Mouse (Mus musculus) spleen, adult 2 months (tissue): Measurements from ENCODE around the gene Ripk4. TPM values are rescaled to one million over a fixed set of nuclear protein-coding genes. Genes with fewer than 3 reads are reported as not detected.

Experiments used
- DNase-seq, 2 experiments: peaks; one replicate each; pipeline versions ENCODE4 v3.0.0 to v3.0.0-alpha.2; 2012 to 2021; ENCODE audit warnings: low spot score in 2 of 2, low read depth in 1 of 2
- H3K27ac ChIP-seq: fragments of 200-500 bp; 2 replicates; pipeline ENCODE4 v1.5.1; 2012; ENCODE audit warnings: low read length, inconsistent platforms; ENCODE audit not compliant: insufficient read depth
- H3K27me3 ChIP-seq: fragments of 200-500 bp; 2 replicates; pipeline ENCODE4 v1.6.1; 2012; ENCODE audit warnings: mild to moderate bottlenecking, moderate library complexity, low read length, inconsistent platforms; ENCODE audit not compliant: control insufficient read depth, insufficient read depth
- H3K36me3 ChIP-seq: fragments of 200-500 bp; 2 replicates; pipeline ENCODE4 v1.6.1; 2012; ENCODE audit warnings: mild to moderate bottlenecking, low read length, inconsistent platforms; ENCODE audit not compliant: control insufficient read depth, insufficient read depth
- H3K4me1 ChIP-seq: fragments of 200-500 bp; 2 replicates; pipeline ENCODE4 v1.6.1; 2011; ENCODE audit warnings: inconsistent platforms; ENCODE audit not compliant: control insufficient read depth, insufficient read depth, insufficient read length
- H3K4me3 ChIP-seq: fragments of 200-500 bp; 2 replicates; pipeline ENCODE4 v1.5.1; 2011; ENCODE audit warnings: mild to moderate bottlenecking, inconsistent platforms; ENCODE audit not compliant: insufficient read depth, insufficient read length; ENCODE audit errors: extremely low read depth
- CTCF ChIP-seq: fragments of 200-500 bp; IDR thresholded peaks from 2 replicates; pipeline ENCODE4 v1.5.1; 2011; ENCODE audit warnings: mild to moderate bottlenecking, inconsistent platforms; ENCODE audit not compliant: insufficient read depth, insufficient read length, insufficient replicate concordance; ENCODE audit errors: extremely low read depth
- POLR2A ChIP-seq: fragments of 200-500 bp; IDR thresholded peaks from 2 replicates; pipeline ENCODE4 v1.6.1; 2011; ENCODE audit warnings: low read depth, low read length, inconsistent platforms
- WGBS: fragments of 180-500 bp; shearing (Covaris S2); methylation state at CpG from one replicate; pipeline ENCODE4 v1.1.7; 2018; 5-methylcytosine and 5-hydroxymethylcytosine counted together
- polyA plus RNA-seq: library from polyadenylated mRNA; depleted of rRNA; stranded (reverse); fragments of >200 nt; gene quantifications from 2 replicates; pipeline ENCODE4 v1.2.3, GENCODE M21; 2012

The Ripk4 gene
- polyA plus RNA-seq, 1 experiment: 0.19 TPM

DNA sequence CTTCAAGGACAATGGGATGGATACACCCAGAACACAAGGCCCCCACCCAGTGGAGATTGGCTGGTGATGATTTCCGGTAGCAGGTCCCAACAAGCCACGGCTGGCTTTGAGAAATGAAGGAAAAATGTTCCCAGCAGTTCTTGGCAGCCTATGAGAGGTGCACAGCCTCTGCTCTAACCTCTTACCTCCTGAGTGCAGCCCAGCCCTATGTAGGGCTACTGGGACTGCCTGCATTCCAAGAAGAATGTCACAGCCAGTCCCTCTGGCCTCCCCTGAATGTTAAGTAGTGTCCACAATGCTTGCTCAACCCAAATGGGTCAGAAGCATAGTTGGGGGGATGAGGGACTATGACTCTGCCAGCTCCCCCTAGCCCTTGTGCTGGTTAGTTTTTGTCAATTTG lies 27.0 kb downstream of the Ripk4 start:
- Histone ChIP-seq H3K4me3 (no peak overlapping the region), H3K4me1 (no peaks in the 10 kb centered on the region), H3K27ac (no peak overlapping the region), H3K36me3 (no peaks in the 10 kb centered on the region), H3K27me3 (no peaks in the 10 kb centered on the region)
- DNase-seq: no peak
- TF ChIP-seq CTCF (no peak), POLR2A (no peak)
- 88% methylated on average over 2 of the region's 2 CpGs for WGBS

DNA sequence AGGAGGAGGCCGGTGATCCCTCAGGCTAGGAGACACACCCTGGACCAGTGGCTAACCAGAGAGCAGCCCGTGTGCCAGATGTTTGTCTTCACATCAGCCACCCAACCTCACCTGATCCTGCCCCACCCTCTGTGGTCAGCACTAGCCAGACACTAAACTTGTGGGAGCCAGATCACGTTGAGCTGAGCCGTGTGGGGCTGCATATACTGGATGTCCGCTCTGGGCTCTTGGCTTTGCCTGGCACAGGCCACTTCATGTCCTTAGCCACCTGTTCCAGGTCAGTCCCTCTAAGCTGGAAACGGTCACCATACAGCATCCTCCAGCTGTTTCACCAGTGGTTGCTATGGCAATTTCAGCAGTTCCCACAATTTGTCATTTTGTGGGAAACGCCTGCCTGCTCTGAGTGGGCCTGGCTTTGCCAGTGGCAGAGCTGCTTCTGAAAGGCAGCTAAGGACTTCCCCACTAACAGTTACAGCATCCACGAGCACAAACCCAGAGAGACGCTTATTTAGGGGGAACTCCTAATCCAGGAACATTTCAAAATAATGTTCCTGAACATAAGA lies 28.7 kb downstream of the Ripk4 start:
- DNase-seq: no peak
- H3K36me3 ChIP-seq: no peaks in the 10 kb centered on the region
- H3K4me1 ChIP-seq: no peaks in the 10 kb centered on the region
- no peak overlapping the region for H3K4me3 ChIP-seq
- no peaks in the 10 kb centered on the region for H3K27me3 ChIP-seq
- no peak overlapping the region for H3K27ac ChIP-seq
- TF ChIP-seq POLR2A (no peak), CTCF (no peak)
- WGBS: 61% methylated on average over 9 of the region's 9 CpGs

DNA sequence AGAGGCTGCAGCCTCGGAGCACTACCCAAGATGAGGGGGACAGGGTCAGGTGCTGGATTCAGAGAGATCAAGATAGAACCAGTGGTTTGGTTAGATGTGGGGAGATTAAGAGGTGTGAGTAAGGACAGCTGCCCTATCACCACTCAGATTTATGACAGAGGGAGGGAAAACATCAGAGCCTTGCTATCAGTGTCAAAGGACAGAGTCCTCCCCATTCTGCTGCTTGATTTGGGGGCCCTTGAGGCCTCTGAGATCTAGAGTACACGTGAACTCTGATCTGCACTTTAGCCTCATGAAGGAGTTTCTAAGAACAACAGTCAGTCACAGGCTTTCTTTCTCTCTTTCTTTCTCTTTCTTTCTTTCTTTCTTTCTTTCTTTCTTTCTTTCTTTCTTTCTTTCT lies 30.0 kb downstream of the Ripk4 start:
- no peak for TF ChIP-seq POLR2A
- no peak for TF ChIP-seq CTCF
- H3K4me3 ChIP-seq: no peak overlapping the region
- no peak overlapping the region for H3K27ac ChIP-seq
- 60% methylated on average over 2 of the region's 2 CpGs for WGBS
- no peaks in the 10 kb centered on the region for H3K4me1 ChIP-seq
- H3K36me3 ChIP-seq: no peaks in the 10 kb centered on the region
- no peak for DNase-seq
- H3K27me3 ChIP-seq: no peaks in the 10 kb centered on the region

DNA sequence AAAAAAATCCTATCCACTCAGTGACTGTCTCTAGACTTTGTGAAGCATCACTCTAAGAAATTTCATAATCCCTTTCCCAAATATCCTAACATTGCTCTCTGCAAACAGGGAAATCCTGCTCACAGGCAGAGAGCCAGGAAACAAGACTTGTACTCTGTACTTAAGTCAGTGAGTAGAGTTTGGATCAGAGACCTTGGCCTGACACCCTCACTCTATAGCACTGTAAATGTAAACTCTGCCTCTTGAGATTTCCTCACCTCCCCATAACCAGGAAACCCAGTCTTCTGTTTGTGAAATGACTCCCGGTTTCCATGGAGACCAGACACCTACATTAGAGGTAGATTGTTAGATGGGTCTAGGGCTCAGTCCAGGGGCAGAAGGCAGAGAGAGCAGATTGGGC lies 33.3 kb downstream of the Ripk4 start:
- TF ChIP-seq POLR2A (no peak), CTCF (no peak)
- Histone ChIP-seq H3K4me1 (no peaks in the 10 kb centered on the region), H3K36me3 (no peaks in the 10 kb centered on the region), H3K27ac (no peak overlapping the region), H3K4me3 (no peak overlapping the region), H3K27me3 (no peaks in the 10 kb centered on the region)
- DNase-seq: no peak
- 71% methylated on average over 1 of the region's 1 CpGs for WGBS

DNA sequence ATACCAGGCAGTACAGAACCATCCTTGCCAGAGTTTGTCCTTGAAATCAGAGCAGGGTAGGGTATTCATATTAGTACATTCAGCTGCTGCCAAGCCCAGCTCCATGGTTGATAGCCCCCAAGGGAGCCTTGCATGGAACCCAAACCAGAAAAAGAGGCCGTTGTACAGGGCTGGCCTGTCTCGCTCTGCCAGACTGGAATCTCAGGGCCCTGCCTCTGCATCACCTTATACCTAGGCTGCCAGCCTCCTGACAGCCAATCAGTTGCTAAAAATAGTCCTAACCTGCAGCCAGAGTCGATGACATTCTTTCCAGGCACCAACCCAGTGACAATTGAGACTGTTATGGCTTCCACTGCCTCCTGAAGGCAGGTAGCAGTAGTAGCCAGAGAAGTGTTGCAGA lies 37.2 kb downstream of the Ripk4 start:
- WGBS: 74% methylated on average over 3 of the region's 3 CpGs
- DNase-seq: no peak
- no peak for TF ChIP-seq CTCF
- no peak for TF ChIP-seq POLR2A

DNA sequence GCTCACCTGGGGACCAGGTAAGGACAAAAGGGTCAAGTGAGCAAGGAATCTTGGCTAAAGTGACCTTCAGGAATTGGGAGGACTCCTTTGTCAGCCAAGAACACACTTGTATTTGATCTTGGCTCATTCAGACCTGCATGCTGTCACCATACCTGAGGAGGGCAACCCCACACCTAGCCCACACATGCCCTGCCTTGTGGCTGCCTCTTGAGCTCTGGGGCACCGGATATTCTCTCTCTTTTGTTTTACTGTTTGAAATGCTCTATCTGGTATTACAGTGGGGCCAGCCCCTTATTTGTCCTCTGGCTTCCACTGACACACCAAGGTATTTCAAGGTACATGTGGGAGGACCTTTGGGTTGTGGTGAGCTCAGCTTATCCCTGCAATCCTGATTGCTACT lies 43.5 kb downstream of the Ripk4 start:
- TF ChIP-seq CTCF: no peak
- TF ChIP-seq POLR2A: no peak
- Histone ChIP-seq H3K27me3 (no peaks in the 10 kb centered on the region), H3K27ac (no peak overlapping the region), H3K4me3 (no peak overlapping the region), H3K36me3 (no peaks in the 10 kb centered on the region), H3K4me1 (no peaks in the 10 kb centered on the region; the same call in 1 of the 2 replicates)
- WGBS: 69% methylated on average over 1 of the region's 1 CpGs
- no peak for DNase-seq

More for the DNA sequence above, 37.2 kb downstream of the Ripk4 start:
- Histone ChIP-seq H3K36me3 (no peaks in the 10 kb centered on the region), H3K27me3 (no peaks in the 10 kb centered on the region), H3K27ac (no peak overlapping the region), H3K4me1 (no peaks in the 10 kb centered on the region), H3K4me3 (no peak overlapping the region)

DNA sequence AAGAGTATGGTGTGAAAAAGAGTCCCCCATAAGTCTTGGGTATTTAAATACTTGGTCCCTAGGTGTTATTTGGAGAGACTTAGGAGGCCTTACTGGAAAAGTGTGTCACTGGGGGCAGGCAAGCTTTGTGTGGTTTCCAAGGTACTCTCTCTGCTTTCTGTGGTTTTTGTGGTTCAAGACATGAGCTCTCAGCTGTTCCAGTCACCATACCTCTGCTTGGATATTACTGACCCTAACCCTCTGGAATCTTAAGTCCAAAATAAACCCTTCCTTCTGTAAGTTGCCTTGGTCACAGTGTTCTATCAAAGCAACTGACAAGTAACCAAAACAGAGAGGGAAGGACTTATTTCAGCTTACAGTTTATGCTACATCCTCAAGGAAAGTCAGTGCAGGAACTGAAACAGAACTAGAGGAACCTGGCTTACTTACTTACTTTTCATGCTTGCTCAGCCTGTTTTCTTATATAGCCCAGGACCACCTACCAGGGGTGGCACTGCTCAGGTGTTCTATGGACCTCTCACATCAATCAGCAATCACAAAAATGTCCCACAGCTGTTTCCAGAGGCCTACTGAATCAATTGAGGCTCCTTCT lies 44.1 kb downstream of the Ripk4 start:
- no peaks in the 10 kb centered on the region for H3K27me3 ChIP-seq
- H3K27ac ChIP-seq: no peak overlapping the region
- TF ChIP-seq CTCF (no peak), POLR2A (no peak)
- no peak overlapping the region for H3K4me3 ChIP-seq
- H3K36me3 ChIP-seq: no peaks in the 10 kb centered on the region
- DNase-seq: no peak
- no peaks in the 10 kb centered on the region; the same call in 1 of the 2 replicates for H3K4me1 ChIP-seq
